Mouse (Mus musculus): Measurements from ENCODE around the gene Galp.
"Not testable (repeated sequence)": the region's sequence is repeated elsewhere in the genome, so short reads cannot be mapped to it uniquely, and the experiment has no call there.

Galp gene

DNA sequence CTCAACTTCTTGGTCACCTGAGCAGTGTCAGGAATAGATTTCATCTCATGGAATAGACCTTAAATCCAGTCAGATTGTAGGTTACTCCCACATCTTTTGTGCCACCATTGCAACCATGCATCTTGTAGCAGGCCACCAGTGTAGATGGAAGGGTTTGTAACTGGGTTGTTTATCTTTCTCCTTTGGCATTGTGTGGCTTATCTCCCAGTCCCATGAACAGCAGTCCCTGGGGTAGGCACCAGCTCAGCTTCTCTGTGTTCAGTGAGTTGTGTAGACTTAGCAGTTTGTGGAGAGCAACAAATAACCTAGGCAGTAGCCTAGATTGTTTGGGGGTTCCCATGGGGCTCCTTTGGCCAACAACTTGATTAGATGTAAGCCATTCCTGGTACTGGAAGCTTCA is 14.0 kb upstream of the Galp start:
- no peak for DNase-seq

DNA sequence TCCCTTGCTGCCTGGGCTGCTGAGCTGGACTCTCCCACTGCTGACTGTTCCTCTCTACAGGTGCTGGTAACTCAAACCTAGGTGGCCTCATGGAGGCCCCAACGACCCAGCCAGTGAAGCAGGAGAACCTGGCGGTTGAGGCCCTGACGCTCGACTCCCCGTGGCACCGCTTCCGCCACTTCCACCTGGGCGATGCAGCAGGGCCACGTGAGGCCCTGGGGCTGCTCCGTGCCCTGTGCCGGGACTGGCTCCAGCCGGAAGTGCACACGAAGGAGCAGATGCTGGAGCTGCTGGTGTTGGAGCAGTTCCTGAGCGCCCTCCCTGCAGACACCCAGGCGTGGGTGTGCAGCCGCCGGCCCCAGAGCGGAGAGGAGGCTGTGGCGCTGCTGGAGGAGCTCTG is 13.1 kb upstream of the Galp start:
- DNase-seq = peak; percentile 89

DNA sequence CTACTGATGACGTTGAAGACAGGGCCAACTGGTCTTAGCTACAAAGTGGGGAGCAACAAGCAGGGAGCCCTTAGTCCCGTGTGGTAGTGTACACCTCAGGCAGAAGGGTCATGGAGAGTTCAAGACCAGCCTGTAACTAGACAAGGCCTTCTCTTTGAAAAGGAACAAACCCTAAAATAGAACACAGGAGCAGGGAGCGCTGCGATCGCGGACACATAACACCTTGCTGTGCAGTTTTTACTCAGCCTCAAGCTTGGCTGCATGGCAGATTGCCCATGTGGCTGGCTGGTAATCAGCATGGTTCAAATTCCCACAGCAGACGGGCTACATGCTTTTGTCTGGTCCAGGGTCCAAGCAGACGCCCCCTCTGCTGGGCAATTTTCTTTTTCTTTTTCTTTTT is 12.4 kb upstream of the Galp start:
- DNase-seq = peak; percentile 73

DNA sequence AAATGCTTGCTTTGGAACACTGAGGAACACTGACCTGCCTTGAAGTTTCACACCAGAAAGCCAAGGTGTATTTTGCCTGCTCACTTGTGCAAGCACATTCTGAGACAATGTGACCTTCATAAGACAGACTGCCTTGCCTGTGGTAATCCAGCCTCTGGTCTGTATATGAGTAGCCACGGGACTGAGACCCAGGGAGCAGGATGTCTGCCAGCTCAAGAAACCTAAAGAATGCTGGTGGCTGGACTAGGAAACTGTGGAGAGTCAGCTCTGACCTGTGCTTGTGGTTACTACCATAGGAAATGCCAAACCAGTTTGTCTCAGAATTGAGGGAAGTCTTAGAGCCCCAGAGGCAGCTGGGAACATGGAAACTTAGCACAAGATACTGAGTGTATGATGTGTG is 11.5 kb upstream of the Galp start:
- peak; percentile 24 for DNase-seq

DNA sequence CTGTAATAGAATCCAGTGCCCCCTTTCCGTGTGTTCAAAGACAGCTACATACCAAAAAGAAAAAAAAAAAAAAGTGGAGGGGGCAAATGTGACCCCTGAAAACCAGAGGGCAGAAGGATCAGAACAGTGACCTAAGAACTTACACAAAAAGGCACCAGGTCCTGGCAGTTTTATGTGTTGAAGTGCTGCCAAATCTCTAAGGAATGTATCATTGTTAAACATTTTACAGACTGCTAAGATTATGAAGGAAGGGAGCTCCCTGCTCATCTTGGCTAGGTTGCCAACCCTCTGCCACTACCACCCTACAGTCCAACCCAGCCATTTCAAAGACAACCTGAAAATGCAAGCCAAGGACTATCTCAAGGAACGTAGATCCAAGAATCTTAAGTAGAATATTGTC is 10.7 kb upstream of the Galp start:
- peak; percentile 13 for DNase-seq

DNA sequence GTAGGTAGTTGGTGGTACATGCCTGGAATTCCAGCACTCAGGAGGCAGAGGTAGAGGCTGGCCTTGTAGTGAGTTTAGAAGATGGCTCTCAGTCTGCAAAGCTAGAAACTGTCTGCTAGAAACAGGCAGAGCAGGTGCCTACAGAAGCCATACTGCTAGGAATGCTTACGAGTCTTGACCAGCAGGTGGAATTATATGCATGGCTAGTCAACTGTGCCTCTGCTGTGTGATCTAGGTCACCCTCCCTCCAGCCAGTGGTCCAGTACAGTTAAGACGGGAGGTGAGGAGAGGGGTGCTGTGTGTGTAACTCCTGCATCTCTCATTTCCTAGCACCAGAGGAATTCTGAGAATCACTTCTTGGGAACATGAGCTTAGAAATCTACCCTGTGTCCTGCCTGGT is 10.1 kb upstream of the Galp start:
- DNase-seq = peak; percentile 28

DNA sequence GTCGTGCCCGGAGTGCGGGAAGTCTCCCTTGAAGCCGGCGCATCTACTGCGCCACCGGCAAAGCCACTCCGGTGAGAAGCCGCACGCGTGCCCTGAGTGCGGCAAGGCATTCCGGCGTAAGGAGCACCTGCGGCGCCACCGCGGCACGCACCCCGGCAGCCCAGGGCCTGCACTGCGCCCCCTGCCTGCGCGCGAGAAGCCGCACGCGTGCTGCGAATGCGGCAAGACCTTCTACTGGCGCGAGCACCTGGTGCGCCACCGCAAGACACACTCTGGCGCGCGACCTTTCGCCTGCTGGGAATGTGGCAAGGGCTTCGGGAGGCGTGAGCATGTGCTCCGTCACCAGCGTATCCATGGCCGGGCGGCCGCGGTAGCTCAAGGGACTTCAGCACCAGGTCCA is 7.3 kb upstream of the Galp start:
- DNase-seq = peak; percentile 69

DNA sequence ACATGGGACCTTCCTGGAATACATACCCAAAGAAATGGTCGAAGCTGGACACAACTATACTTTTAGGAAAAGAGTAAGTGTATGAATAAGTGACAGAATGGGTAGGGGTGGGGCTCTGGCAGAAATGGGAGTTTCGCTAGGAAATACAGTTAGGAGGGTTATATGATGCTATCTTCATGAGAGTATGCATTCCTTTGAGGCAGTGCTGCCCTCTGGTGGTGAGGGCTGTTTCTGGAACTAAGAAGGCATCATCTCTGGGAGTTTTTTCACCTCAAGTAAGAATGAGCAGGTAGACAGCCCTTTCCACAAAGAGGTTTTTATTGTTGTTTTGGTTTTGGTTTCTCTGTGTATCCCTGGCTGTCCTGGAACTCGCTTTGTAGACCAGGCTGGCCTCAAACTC is 5.5 kb upstream of the Galp start:
- DNase-seq = peak; percentile 72

DNA sequence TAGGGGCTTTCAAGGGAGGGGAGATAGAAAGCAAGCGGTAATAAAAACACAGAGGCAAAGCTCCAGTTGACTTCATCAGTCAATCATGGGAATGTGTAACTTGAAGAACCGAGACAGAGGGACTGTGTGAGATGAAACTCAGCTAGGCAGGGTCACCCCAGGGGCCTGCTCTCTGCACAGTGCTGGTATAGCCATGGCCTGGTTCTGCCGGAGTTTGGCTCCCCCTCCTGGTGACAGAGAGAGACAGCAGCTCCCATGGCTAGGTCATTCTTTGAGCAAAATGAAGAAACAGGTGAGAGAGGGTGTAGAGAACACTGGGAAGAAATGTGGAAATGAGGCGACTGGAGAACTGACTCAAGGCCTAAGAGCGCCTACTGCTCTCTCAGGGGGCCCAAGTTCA is 2.8 kb upstream of the Galp start:
- DNase-seq = peak; percentile 63

DNA sequence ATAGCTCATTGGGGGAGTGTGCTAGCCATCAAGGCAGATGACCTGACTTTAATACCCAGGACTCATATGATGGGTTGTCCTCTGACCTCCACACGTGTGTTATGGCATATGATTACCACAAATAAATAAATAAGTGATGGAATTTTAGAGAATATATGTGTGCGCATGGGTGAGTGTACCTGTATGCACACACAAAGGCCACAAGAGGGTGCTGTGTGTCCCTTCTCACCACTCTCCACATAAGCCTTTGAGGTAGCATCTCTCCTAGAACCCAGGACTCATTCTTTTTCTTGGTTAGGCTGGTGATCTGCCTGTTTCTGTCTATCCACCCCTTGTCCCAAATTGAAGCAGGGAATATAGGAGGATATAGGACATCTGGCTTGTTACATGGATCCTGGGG is 1.1 kb upstream of the Galp start:
- no peak for DNase-seq

DNA sequence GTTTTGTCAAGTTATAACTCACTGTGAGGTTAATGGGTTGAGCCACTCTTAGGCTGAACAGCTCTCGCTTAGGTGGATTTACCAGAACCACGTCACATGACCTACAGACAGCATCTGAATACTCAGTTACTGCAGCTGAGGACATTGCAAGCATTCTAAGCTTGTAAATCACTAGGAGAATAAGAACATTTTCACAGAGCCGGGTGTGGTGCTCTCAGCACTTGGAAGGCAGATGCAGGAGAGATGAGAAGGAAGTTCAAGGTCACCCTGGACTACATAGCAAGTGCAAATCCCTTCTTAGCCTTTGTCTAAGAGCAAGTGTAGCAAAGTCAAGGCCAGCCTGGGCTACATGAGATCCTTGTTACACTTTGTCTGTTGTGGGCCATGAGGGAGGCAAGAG is 7.3 kb downstream of the Galp start:
- no peak for DNase-seq

DNA sequence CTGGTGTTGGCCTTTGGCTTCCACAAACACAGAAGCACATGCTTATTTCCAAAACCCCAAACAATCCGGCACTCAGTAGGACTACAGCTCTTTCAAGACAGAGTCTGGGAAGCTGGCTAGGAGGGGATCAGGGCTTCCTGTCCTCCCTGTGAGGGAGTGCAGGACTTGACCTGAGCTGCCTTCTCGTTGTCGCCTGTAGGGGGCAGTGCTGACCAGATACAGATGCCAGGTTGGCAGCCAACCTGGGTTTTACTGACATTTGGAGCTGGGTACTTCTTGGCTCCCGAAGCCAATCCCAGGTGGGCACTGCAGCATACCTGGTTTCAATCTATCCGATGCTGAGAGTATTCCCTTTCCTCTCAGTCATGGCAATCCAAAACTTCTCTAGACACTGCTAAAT is 16.3 kb downstream of the Galp start:
- DNase-seq = peak; percentile 11

DNA sequence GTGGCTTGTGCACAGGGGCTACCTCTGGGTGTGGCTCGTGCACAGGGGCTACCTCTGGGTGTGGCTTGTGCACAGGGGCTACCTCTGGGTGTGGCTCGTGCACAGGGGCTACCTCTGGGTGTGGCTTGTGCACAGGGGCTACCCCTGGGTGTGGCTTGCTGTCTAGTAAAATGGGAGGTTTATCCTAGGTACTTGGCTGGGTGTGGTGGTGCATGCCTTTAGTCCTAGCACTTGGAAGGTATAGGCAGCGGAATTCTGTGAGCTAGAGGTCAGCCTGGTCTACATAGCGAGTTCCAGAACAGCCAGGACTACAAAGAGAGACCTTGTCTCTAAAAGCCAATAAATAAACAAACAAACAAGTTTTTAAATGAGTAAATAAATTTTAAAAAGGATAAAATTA is 17.8 kb downstream of the Galp start:
- not testable (repeated sequence) for DNase-seq

DNA sequence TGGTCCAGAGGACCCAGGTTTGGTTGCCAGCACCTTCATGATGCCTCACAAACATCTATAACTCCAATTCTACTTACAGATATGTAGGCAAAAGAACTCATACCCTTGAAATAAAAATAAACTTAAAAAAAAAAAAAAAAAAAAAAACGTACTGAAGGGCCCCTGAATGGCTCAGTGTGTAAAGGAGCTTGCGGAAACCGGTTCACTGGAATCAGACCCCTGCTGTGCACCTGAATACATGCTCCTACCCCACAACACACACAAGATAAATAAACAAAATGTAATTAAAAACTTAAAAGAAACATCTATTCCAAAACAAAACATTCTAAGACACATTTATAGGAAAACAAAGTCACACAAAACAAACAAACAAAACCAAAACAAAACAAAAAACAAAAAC is 23.3 kb downstream of the Galp start:
- DNase-seq = no peak

DNA sequence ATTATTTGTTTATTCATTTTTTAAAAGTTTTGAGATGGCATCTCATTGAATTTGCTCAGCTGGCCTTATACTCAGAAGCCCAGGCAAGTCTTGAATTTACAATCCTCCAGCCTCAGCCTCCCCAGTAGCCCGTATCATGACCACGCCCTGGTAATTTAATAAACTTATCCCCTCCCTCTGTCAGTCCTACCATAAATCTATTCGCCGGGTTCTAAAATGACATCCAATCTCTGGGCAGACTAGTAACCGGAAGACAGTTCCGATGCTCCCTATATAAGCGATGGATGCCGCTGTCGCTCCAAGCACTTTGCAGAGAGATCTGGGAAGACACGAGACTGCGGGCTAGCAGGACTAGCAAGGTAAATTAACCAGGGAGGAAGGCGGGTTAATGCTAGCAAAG is 25.1 kb downstream of the Galp start, which contains the start of gene Zscan5b:
Gene Zscan5b (plus strand): TSS at position 301 of the 400 bp plus-strand sequence.
- no peak for DNase-seq

DNA sequence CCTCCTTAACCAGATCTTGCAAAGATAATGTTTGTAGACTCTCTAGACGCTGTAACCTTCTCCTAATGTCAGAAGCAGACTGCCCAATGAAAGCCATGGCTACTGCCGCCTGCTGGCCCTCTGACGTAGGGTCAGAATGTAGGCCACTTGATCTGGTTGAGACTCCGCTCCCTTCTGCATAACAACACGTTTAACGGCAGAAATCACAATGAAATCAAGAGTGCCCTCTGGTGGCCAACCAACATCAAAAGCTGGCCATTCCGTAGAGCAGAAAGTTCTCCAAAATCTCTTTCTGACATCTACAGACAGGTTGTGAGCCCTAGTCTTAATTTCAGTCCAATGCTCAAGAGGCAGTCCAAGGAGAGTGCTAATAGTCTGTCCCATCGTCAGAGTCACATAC is 31.6 kb downstream of the Galp start:
- DNase-seq = peak; percentile 8

DNA sequence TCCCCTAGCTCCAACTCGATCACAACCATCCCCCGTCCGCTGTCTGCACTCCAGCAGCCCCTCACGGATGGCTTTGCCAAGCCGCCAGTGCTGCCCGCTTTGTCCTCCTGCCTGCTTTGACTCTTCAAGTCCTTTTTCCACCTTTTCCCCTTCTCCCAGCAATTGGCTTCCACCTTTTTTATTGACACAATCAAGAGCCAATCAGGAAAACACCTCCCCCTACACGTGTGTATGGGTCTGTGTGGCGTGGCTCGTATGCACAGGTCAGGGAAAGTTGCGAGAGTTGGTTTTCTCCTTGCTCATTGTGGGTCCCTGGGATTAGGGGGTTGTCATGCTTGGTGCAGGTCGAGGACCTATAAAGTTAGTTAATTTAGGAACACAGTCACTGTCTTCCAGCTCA is 42.9 kb downstream of the Galp start:
- DNase-seq = no peak

DNA sequence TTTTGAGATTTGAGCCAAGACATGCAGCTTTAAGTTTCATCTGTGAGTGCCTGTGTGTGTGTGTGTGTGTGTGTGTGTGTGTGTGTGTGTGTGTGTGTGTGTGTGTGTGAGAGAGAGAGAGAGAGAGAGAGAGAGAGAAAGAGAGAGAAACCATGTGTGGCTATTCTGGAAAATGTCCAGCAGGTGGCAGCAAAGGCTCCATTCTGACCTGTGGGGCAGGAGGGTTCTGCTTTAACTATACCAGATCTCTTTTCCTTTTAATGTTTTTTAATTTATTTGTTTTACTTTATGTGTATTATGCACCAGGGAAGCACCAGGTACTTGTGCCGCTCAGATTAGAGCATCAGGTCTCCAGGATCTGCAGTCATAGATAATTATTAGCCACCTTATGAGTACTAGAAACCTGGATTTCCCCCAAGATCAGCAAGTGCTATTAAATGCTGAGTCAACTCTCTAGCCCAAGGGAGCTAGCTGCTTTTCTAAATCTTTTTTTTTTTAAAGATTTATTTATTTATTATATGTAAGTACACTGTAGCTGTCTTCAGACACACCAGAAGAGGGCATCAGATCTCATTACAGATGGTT is 44.0 kb downstream of the Galp start:
- peak; percentile 20 for DNase-seq

DNA sequence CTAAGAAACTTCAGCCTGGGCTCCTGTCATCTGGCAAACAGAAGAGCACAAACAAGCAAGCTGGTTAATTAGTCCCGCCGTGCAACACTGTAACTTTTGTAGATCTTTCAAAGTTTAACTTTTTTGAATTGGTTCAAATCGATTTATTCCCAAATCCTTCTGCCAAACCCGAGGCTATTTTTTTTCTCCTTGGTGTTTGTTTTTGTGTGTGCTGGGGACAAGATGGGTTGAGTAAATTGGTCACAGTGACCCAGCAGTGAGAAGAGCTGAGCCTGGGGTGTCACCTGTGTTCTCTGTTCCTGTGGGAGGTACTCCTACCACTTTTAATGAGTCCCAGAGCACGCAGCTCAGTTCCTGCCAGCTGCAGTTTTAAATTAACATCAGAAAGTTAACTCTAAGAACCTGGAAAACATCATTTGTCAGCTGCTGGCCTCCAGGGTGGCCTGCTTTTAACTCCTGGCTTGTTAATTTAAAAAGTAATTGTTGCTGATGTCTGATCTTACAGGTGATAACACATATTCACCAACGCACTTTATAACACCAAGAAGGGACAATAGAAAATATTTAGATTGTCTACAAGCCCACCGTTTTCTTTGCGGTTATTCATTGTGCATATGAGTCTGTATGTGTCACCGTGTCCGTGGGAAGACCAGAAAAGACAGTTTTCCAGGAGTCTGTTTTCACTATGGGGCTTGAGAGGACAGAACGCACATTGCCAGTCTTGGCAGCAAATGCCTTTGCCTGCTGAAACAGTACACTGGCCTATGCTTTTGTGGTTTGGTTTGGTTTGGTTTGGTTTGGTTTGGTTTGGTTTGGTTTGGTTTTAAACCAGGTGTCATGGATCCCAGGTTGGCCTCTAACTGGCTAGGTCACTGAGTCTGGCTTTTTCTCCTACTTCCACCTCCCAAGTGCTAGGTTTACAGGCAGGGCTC is 47.7 kb downstream of the Galp start:
- DNase-seq = no peak

DNA sequence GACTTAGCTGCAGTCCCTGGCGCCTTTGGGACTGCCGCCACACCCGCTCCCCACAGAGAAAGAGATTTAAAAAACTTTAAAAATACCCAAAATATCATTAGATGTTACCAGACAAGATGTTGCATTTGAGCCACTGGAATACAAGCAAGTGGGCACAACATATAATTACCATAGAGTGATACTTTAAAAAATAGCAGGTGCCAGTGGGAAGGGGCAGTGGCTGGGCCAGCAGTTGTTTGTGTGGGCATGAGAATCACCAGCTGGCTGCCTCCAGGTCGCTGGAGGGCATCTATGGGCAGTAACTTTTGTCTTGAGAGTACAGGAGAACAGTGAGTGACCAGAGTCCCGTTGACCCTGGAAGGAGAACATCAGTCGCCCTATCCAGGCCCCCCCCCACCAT is 55.5 kb downstream of the Galp start, which contains the start of gene Epp13:
Gene Epp13 (plus strand): TSS at position 301 of the 400 bp plus-strand sequence.
- no peak for DNase-seq

DNA sequence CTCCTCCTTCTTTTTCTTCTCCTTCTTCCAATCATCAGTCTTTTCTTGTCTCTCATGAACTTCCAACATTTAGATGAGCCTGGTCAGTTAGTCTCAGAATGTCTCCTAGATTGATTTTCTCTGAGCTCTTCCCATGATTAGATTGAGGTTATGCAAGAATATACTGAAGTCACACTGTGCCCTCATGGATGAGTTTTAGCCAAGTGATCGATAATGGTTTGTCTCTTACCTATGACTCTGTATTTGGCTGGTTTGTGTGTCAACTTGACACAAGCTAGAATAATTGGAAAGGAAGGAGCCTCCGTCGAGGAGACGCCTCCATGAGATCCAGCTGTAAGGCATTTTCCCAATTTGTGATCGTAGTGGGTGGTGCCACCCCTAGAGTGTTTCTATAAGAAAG is 57.6 kb downstream of the Galp start:
- no peak for DNase-seq

DNA sequence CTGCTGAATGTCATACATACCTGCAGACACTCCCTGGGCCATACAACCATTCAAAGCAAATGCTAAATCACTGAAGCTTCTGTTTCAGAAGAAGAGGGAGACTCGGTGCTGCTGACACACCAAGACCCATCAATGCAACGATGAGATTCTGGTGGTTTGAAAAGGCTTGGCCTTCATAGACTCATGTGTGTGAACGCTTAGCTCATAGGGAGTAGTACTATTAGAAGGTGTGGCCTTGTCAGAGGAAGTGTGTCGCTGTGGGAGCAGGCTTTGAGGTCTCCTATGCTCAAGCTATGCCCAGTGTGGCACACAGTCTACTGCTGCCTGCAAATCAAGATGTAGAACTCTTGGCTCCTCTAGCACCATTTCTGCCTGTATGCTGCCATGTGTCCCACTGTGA is 60.5 kb downstream of the Galp start:
- no peak for DNase-seq

DNA sequence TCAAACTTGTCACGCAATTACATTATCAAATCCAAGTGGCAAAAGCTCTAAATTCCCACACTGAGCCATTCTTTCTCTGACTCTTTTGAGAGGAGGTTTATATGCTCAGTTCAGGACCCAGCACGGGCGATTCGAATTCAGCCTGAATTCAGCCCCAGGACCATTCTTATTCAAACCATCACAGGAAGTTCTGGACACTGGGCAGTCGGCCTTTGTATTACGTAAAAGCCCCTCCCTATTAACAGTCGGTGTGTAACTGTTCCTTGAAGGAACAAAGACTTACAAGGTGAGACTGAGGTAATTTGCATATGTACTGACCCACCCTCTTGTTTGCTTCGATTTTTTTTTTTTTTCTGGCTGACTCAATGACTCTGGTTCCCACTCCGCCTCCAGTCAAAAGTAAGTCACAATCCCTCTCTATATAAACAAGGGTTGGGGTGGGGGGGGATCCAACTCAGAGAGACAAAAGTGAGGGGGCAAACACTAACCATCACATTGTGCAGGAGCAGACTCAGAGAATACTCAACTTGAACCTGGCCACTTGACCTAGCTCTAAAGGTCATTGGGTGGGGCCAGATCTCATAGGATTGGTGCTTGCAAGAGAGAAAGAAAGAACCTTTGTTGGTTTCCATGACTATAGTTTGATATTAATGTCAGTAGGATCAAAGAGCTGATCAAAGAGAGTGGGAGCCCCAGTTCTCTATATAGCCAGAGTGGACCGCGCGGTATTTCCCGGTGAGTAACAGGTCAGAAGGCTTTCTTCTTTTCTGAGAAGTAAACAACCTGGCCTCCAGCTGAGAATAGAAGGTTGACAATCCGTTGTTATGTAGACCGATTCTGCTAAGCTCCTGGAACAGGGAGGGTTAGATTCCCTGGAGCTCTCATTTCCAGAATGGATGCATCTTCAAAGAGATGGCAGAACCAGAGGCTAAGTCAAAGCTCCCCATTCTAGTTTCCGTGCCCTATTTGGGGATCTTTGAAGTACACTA is 61.6 kb downstream of the Galp start:
- DNase-seq = no peak
